Mouse (Mus musculus) bone marrow macrophage, adult 2 months (primary cell): Measurements from ENCODE around the gene Zmpste24.

Source experiments
- CTCF ChIP-seq: IDR thresholded peaks from 2 replicates; pipeline ENCODE4 v1.5.1; 2012; ENCODE audit warnings: low read depth, mild to moderate bottlenecking, low read length, moderate library complexity
- POLR2A ChIP-seq: IDR thresholded peaks from 2 replicates; pipeline ENCODE4 v1.6.1; 2012; ENCODE audit warnings: mild to moderate bottlenecking, low read depth, low read length, borderline replicate concordance

GRCm38 (mm10) chr4:121080395-121080794 lies 17.6 kb downstream of the Zmpste24 start:
- TF ChIP-seq CTCF (no peak), POLR2A (no peak)
